Mouse (Mus musculus): ENCODE measurements around the gene Rinl.

DNA sequence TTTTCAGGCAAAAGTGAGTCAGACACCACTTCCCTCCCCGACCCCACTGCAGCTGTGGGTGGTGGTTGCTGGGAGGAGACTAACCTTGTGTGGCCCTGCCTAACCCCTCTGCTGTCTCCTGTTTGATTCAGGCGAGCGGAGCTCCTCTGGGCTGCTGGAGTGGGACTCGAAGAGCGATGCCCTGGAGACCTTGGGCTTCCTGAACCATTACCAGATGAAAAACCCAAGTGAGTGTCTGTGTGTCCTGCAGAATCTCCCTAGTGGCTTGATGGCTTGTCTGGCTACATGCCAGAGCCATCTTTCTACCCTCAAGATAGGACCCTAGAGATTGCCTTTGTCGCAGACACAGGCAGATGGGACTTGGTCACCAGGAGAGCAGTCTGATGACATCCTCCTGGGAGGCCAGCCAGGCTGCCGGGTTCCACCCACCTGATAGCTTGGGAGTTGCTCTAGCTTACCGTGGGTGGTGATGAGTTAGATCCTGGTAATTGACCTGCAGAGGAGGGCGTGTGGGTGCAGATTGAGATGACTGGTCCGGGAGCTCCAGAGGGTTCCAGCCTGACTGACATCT lies 32.6 kb downstream of the Rinl start:
- TF ChIP-seq CTCF (IDR thresholded peaks at IDR 0.05; ENCODE audit: extremely low read depth, insufficient read length, insufficient replicate concordance, low read depth, low read length) (no peak), POLR2A (IDR thresholded peaks at IDR 0.05; ENCODE audit: low read depth, low read length) (no peak)
